Mouse (Mus musculus) lung, embryonic 14.5 days (tissue): Measurements from ENCODE around the gene Ptgfrn. TPM values are rescaled to one million over a fixed set of nuclear protein-coding genes. Genes with fewer than 3 reads are reported as not detected.

Source experiments
- ATAC-seq: fragments of 200-750 bp; cut with Nextera tagmentation; 2 replicates; pipeline ENCODE4 v1.8.0; 2017; ENCODE audit warnings: mild to moderate bottlenecking, moderate TSS enrichment, moderate library complexity; ENCODE audit not compliant: insufficient read depth
- DNase-seq: peaks from one replicate; pipeline ENCODE4 v3.0.0-alpha.2; 2015
- H3K27ac ChIP-seq: fragments of 300-500 bp; sonication (generic); 2 replicates; pipeline ENCODE4 v1.5.1; 2014; ENCODE audit warnings: low read depth, mild to moderate bottlenecking, moderate library complexity
- H3K27me3 ChIP-seq: fragments of 300-500 bp; sonication (generic); 2 replicates; pipeline ENCODE4 v1.6.1; 2014; ENCODE audit warnings: low read length, control low read depth; ENCODE audit not compliant: insufficient read depth
- H3K36me3 ChIP-seq: fragments of 300-500 bp; sonication (generic); 2 replicates; pipeline ENCODE4 v1.6.1; 2014; ENCODE audit warnings: control low read depth; ENCODE audit not compliant: insufficient read depth
- H3K4me1 ChIP-seq: fragments of 300-500 bp; sonication (generic); 2 replicates; pipeline ENCODE4 v1.6.1; 2014; ENCODE audit warnings: antibody characterized with exemption, control low read depth; ENCODE audit not compliant: insufficient read depth
- H3K4me2 ChIP-seq: fragments of 300-500 bp; sonication (generic); 2 replicates; pipeline ENCODE4 v1.6.1; 2014; ENCODE audit warnings: mild to moderate bottlenecking
- H3K4me3 ChIP-seq: fragments of 300-500 bp; sonication (generic); 2 replicates; pipeline ENCODE4 v1.5.1; 2014; ENCODE audit warnings: low read depth, low read length
- H3K9ac ChIP-seq: fragments of 300-500 bp; sonication (generic); 2 replicates; pipeline ENCODE4 v1.6.1; 2014
- H3K9me3 ChIP-seq: fragments of 300-500 bp; sonication (generic); 2 replicates; pipeline ENCODE4 v1.6.1; 2016; ENCODE audit warnings: low read depth, low read length, control low read depth
- CTCF ChIP-seq: IDR thresholded peaks from 2 replicates; pipeline ENCODE4 v1.5.1; 2016; ENCODE audit warnings: antibody characterized with exemption, low read depth
- WGBS: fragments of 180-500 bp; shearing (Covaris S2); extraction: QIAGEN DNeasy Blood & Tissue Kit; methylation state at CpG from one replicate; pipeline ENCODE4 v1.1.7; 2014; 5-methylcytosine and 5-hydroxymethylcytosine counted together
- polyA plus RNA-seq: library from polyadenylated mRNA; unstranded; fragments of >200 nt; fragmentation: Nextera tagmentation; extraction: Ambion mirVana; gene quantifications from 2 replicates; pipeline ENCODE4 v1.2.1, GENCODE M21; 2014

Ptgfrn gene
- polyA plus RNA-seq, 1 experiment from 2014 or later = 7.9 TPM

GRCm38 (mm10) chr3:101108282-101108681 lies 1.8 kb downstream of the Ptgfrn start:
- ATAC-seq (no peak), DNase-seq (no peak)
- H3K27ac ChIP-seq = no peak overlapping the region
- no peak for TF ChIP-seq CTCF
- H3K4me1 ChIP-seq = peaks cover 21% of the 10 kb centered on the region
- no peaks in the 10 kb centered on the region for H3K36me3 ChIP-seq
- no peaks in the 10 kb centered on the region for H3K27me3 ChIP-seq
- H3K9me3 ChIP-seq = no peaks in the 10 kb centered on the region
- H3K4me3 ChIP-seq = no peak overlapping the region
- WGBS = 48% methylated on average over 3 of the region's 3 CpGs
- no peak overlapping the region for H3K9ac ChIP-seq
- peak overlapping the region; percentile 80; the same call in 1 of the 2 replicates for H3K4me2 ChIP-seq

GRCm38 (mm10) chr3:101106326-101106725 lies 3.8 kb downstream of the Ptgfrn start:
- Histone ChIP-seq H3K9me3 (no peaks in the 10 kb centered on the region), H3K27me3 (no peaks in the 10 kb centered on the region)
- no peak for DNase-seq

GRCm38 (mm10) chr3:101105486-101105885 lies 4.6 kb downstream of the Ptgfrn start:
- H3K27me3 ChIP-seq = no peaks in the 10 kb centered on the region
- no peak overlapping the region for H3K4me2 ChIP-seq
- H3K4me1 ChIP-seq = peaks cover 7% of the 10 kb centered on the region
- TF ChIP-seq CTCF = no peak
- no peak for ATAC-seq
- H3K36me3 ChIP-seq = no peaks in the 10 kb centered on the region
- WGBS = 59% methylated on average over 11 of the region's 11 CpGs
- H3K27ac ChIP-seq = no peak overlapping the region
- H3K9ac ChIP-seq = no peak overlapping the region
- no peak for DNase-seq
- H3K4me3 ChIP-seq = no peak overlapping the region
- H3K9me3 ChIP-seq = no peaks in the 10 kb centered on the region

More at GRCm38 (mm10) chr3:101106326-101106725, 3.8 kb downstream of the Ptgfrn start:
- Histone ChIP-seq H3K4me2 (no peak overlapping the region), H3K36me3 (no peaks in the 10 kb centered on the region), H3K4me1 (peaks cover 15% of the 10 kb centered on the region), H3K9ac (no peak overlapping the region), H3K27ac (no peak overlapping the region), H3K4me3 (no peak overlapping the region)
- TF ChIP-seq CTCF = no peak
- 83% methylated on average over 3 of the region's 3 CpGs for WGBS
- no peak for ATAC-seq

GRCm38 (mm10) chr3:101104883-101105282 lies 5.2 kb downstream of the Ptgfrn start:
- ATAC-seq (no peak), DNase-seq (no peak)
- peaks cover 13% of the 10 kb centered on the region for H3K4me1 ChIP-seq
- no peak for TF ChIP-seq CTCF
- no peaks in the 10 kb centered on the region for H3K27me3 ChIP-seq
- H3K4me2 ChIP-seq = no peak overlapping the region
- H3K9ac ChIP-seq = no peak overlapping the region
- no peaks in the 10 kb centered on the region for H3K9me3 ChIP-seq
- no peak overlapping the region for H3K4me3 ChIP-seq
- no peak overlapping the region for H3K27ac ChIP-seq
- WGBS = 76% methylated on average over 9 of the region's 9 CpGs
- no peaks in the 10 kb centered on the region for H3K36me3 ChIP-seq

GRCm38 (mm10) chr3:101103770-101104169 lies 6.3 kb downstream of the Ptgfrn start:
- ATAC-seq (no peak), DNase-seq (no peak)
- Histone ChIP-seq H3K4me1 (peaks cover 15% of the 10 kb centered on the region), H3K9ac (no peak overlapping the region), H3K36me3 (no peaks in the 10 kb centered on the region), H3K9me3 (no peaks in the 10 kb centered on the region), H3K27ac (no peak overlapping the region), H3K27me3 (no peaks in the 10 kb centered on the region), H3K4me3 (no peak overlapping the region), H3K4me2 (no peak overlapping the region)
- TF ChIP-seq CTCF = no peak
- 72% methylated on average over 9 of the region's 9 CpGs for WGBS

- H3K4me1 ChIP-seq = peaks cover 10% of the 10 kb centered on the region
Measured at GRCm38 (mm10) chr3:101102106-101102505, 8.0 kb downstream of the Ptgfrn start.

GRCm38 (mm10) chr3:101101184-101101583 lies 8.9 kb downstream of the Ptgfrn start:
- H3K9me3 ChIP-seq = no peaks in the 10 kb centered on the region
- no peak overlapping the region for H3K27ac ChIP-seq
- WGBS = 84% methylated on average over 7 of the region's 7 CpGs
- peaks cover 10% of the 10 kb centered on the region for H3K4me1 ChIP-seq
- no peaks in the 10 kb centered on the region for H3K36me3 ChIP-seq
- no peak for TF ChIP-seq CTCF
- H3K27me3 ChIP-seq = no peaks in the 10 kb centered on the region
- no peak overlapping the region for H3K4me2 ChIP-seq
- ATAC-seq = no peak
- DNase-seq = no peak
- no peak overlapping the region for H3K4me3 ChIP-seq
- no peak overlapping the region for H3K9ac ChIP-seq

More at GRCm38 (mm10) chr3:101102106-101102505, 8.0 kb downstream of the Ptgfrn start:
- DNase-seq (no peak), ATAC-seq (no peak)
- Histone ChIP-seq H3K27me3 (no peaks in the 10 kb centered on the region), H3K36me3 (no peaks in the 10 kb centered on the region), H3K4me3 (no peak overlapping the region), H3K4me2 (no peak overlapping the region), H3K27ac (no peak overlapping the region), H3K9me3 (no peaks in the 10 kb centered on the region), H3K9ac (no peak overlapping the region)
- 86% methylated on average over 7 of the region's 7 CpGs for WGBS
- TF ChIP-seq CTCF = no peak
